Mouse (Mus musculus) MEL (cell line): ENCODE measurements around the gene Krt42. TPM values are rescaled to one million over a fixed set of nuclear protein-coding genes. Genes with fewer than 3 reads are reported as not detected.

ENCODE experiments used
- DNase-seq: peaks from one replicate; pipeline ENCODE4 v3.0.0; 2011; ENCODE audit warnings: low read depth, low spot score
- H3K27ac ChIP-seq: 2 replicates; pipeline ENCODE4 v1.5.1; 2012; ENCODE audit warnings: low read depth, mild to moderate bottlenecking, control low read depth, low read length, moderate library complexity; ENCODE audit not compliant: control insufficient read depth
- H3K27me3 ChIP-seq, 2 experiments: fragments of 150-350 bp in 1 of 2; sonication (generic) in 1 of 2; 2 replicates each; pipeline ENCODE4 v1.6.1; 2012; ENCODE audit warnings: low read length in 2 of 2, mild to moderate bottlenecking in 2 of 2, improper control_type of control experiment in 1 of 2, moderate library complexity in 1 of 2; ENCODE audit not compliant: insufficient read depth in 2 of 2, control insufficient read depth in 1 of 2
- H3K36me3 ChIP-seq, 2 experiments: 2 replicates each; pipeline ENCODE4 v1.6.1; 2012 to 2014; ENCODE audit warnings: low read length in 2 of 2, improper control_type of control experiment in 1 of 2, inconsistent platforms in 1 of 2, mild to moderate bottlenecking in 1 of 2; ENCODE audit not compliant: insufficient read depth in 2 of 2, control insufficient read depth in 1 of 2
- H3K4me1 ChIP-seq, 2 experiments: fragments of 150-350 bp in 1 of 2; sonication (generic) in 1 of 2; 2 replicates each; pipeline ENCODE4 v1.6.1; 2012; ENCODE audit warnings: low read length in 2 of 2, improper control_type of control experiment in 1 of 2, mild to moderate bottlenecking in 1 of 2; ENCODE audit not compliant: insufficient read depth in 2 of 2, control insufficient read depth in 1 of 2
- H3K4me3 ChIP-seq, 2 experiments: fragments of 150-350 bp in 1 of 2; sonication (generic) in 1 of 2; 2 replicates each; pipeline ENCODE4 v1.5.1; 2012; ENCODE audit warnings: low read depth in 2 of 2, low read length in 2 of 2, mild to moderate bottlenecking in 2 of 2, moderate library complexity in 2 of 2, control low read depth in 1 of 2, improper control_type of control experiment in 1 of 2; ENCODE audit not compliant: control insufficient read depth in 1 of 2, insufficient read depth in 1 of 2
- H3K79me2 ChIP-seq: 2 replicates; pipeline ENCODE4 v1.6.1; 2012; ENCODE audit warnings: mild to moderate bottlenecking, low read length, moderate library complexity; ENCODE audit not compliant: control insufficient read depth, poor library complexity, insufficient read depth
- H3K9ac ChIP-seq: 2 replicates; pipeline ENCODE4 v1.6.1; 2012; ENCODE audit warnings: low read depth, mild to moderate bottlenecking, control low read depth, low read length, moderate library complexity; ENCODE audit not compliant: control insufficient read depth, poor library complexity, severe bottlenecking
- H3K9me3 ChIP-seq: fragments of 150-350 bp; sonication (generic); replicated peaks from 2 replicates; pipeline ENCODE4 v1.6.1; 2012; ENCODE audit warnings: mild to moderate bottlenecking, low read length, improper control_type of control experiment, moderate library complexity; ENCODE audit not compliant: insufficient read depth
- BHLHE40 ChIP-seq: IDR thresholded peaks from 2 replicates; pipeline ENCODE4 v1.6.1; 2012; ENCODE audit warnings: low read depth, mild to moderate bottlenecking, inconsistent platforms, low read length, improper control_type of control experiment, borderline replicate concordance
- CHD1 ChIP-seq: IDR thresholded peaks from 2 replicates; pipeline ENCODE4 v1.6.1; 2012; ENCODE audit warnings: low read depth, mild to moderate bottlenecking, inconsistent platforms, low read length, improper control_type of control experiment
- CHD2 ChIP-seq: IDR thresholded peaks from 2 replicates; pipeline ENCODE4 v1.6.1; 2011; ENCODE audit warnings: low read length, improper control_type of control experiment
- CTCF ChIP-seq, 3 experiments: IDR thresholded peaks in 2 of 3; conservative IDR thresholded peaks in 1 of 3; 2 replicates each; pipeline ENCODE4 v1.5.1; 2011 to 2012; ENCODE audit warnings: low read length in 3 of 3, low read depth in 2 of 3, mild to moderate bottlenecking in 2 of 3, improper control_type of control experiment in 1 of 3, inconsistent platforms in 1 of 3, mixed read lengths in 1 of 3, moderate library complexity in 1 of 3; ENCODE audit not compliant: control insufficient read depth in 1 of 3, insufficient read depth in 1 of 3, poor library complexity in 1 of 3, severe bottlenecking in 1 of 3
- E2F4 ChIP-seq: IDR thresholded peaks from 2 replicates; pipeline ENCODE4 v1.6.1; 2011; ENCODE audit warnings: low read depth, low read length, improper control_type of control experiment, borderline replicate concordance
- EP300 ChIP-seq, 2 experiments: IDR thresholded peaks; 2 replicates each; pipeline ENCODE4 v1.6.1; 2011; ENCODE audit warnings: improper control_type of control experiment in 2 of 2, low read length in 2 of 2, low read depth in 1 of 2, mild to moderate bottlenecking in 1 of 2
- GABPA ChIP-seq: IDR thresholded peaks from 2 replicates; pipeline ENCODE4 v1.6.1; 2012; ENCODE audit warnings: low read depth, mild to moderate bottlenecking, inconsistent platforms, low read length, improper control_type of control experiment, moderate library complexity
- GATA1 ChIP-seq: IDR thresholded peaks from 2 replicates; pipeline ENCODE4 v1.6.1; 2011; ENCODE audit warnings: low read depth, low read length, improper control_type of control experiment
- HCFC1 ChIP-seq: IDR thresholded peaks from 2 replicates; pipeline ENCODE4 v1.6.1; 2012; ENCODE audit warnings: low read depth, mild to moderate bottlenecking, inconsistent platforms, low read length, improper control_type of control experiment, moderate library complexity
- KAT2A ChIP-seq: conservative IDR thresholded peaks from 2 replicates; pipeline ENCODE4 v1.6.1; 2012; ENCODE audit warnings: low read depth, low read length, improper control_type of control experiment, inconsistent platforms
- MYC ChIP-seq: IDR thresholded peaks from 2 replicates; pipeline ENCODE4 v1.6.1; 2011; ENCODE audit warnings: low read depth, mild to moderate bottlenecking, low read length, improper control_type of control experiment, moderate library complexity
- POLR2AphosphoS5 ChIP-seq: IDR thresholded peaks from 2 replicates; pipeline ENCODE4 v1.6.1; 2012; ENCODE audit warnings: low read depth, borderline replicate concordance, mild to moderate bottlenecking, inconsistent platforms, low read length, moderate library complexity, mixed read lengths
- RAD21 ChIP-seq: IDR thresholded peaks from 2 replicates; pipeline ENCODE4 v1.6.1; 2011; ENCODE audit warnings: mild to moderate bottlenecking, low read depth, low read length, improper control_type of control experiment
- SIN3A ChIP-seq: IDR thresholded peaks from 2 replicates; pipeline ENCODE4 v1.6.1; 2012; ENCODE audit warnings: low read length, improper control_type of control experiment, inconsistent platforms
- SMC3 ChIP-seq: IDR thresholded peaks from 2 replicates; pipeline ENCODE4 v1.6.1; 2011; ENCODE audit warnings: low read depth, low read length, improper control_type of control experiment
- UBTF ChIP-seq: IDR thresholded peaks from 2 replicates; pipeline ENCODE4 v1.6.1; 2012; ENCODE audit warnings: low read depth, mild to moderate bottlenecking, inconsistent platforms, low read length, improper control_type of control experiment, moderate library complexity, borderline replicate concordance; ENCODE audit not compliant: insufficient read depth
- USF1 ChIP-seq: IDR thresholded peaks from 2 replicates; pipeline ENCODE4 v1.6.1; 2014; ENCODE audit warnings: low read depth, mild to moderate bottlenecking, inconsistent platforms, low read length, improper control_type of control experiment, moderate library complexity
- USF2 ChIP-seq, 2 experiments: IDR thresholded peaks; 2 replicates each; pipeline ENCODE4 v1.6.1; 2011 to 2012; ENCODE audit warnings: improper control_type of control experiment in 2 of 2, low read length in 2 of 2, borderline replicate concordance in 1 of 2, inconsistent platforms in 1 of 2, low read depth in 1 of 2, mild to moderate bottlenecking in 1 of 2; ENCODE audit not compliant: insufficient read depth in 1 of 2
- ZC3H11A ChIP-seq: IDR thresholded peaks from 2 replicates; pipeline ENCODE4 v1.6.1; 2012; ENCODE audit warnings: low read depth, mild to moderate bottlenecking, inconsistent platforms, low read length, improper control_type of control experiment
- ZNF384 ChIP-seq: IDR thresholded peaks from 2 replicates; pipeline ENCODE4 v1.6.1; 2012; ENCODE audit warnings: low read depth, mild to moderate bottlenecking, inconsistent platforms, low read length, improper control_type of control experiment
- polyA plus RNA-seq, 2 experiments: library from polyadenylated mRNA; stranded (reverse) in 1 of 2; unstranded in 1 of 2; fragments of >175 nt in 1 of 2; fragments of >200 nt in 1 of 2; gene quantifications; 2 replicates each; pipeline versions ENCODE4 v1.2.1 to v1.2.4; 2012; ENCODE audit warnings: low replicate concordance in 2 of 2, low read depth in 1 of 2; ENCODE audit not compliant: insufficient read length in 2 of 2, insufficient read depth in 1 of 2, missing spikeins in 1 of 2
- total RNA-seq: library from RNA; depleted of rRNA; stranded (reverse); fragments of 300-350 nt; gene quantifications from 2 replicates; pipeline ENCODE4 v1.2.3, GENCODE M21; 2012

Gene Krt42
- total and polyA plus RNA-seq, 3 experiments: not detected

DNA sequence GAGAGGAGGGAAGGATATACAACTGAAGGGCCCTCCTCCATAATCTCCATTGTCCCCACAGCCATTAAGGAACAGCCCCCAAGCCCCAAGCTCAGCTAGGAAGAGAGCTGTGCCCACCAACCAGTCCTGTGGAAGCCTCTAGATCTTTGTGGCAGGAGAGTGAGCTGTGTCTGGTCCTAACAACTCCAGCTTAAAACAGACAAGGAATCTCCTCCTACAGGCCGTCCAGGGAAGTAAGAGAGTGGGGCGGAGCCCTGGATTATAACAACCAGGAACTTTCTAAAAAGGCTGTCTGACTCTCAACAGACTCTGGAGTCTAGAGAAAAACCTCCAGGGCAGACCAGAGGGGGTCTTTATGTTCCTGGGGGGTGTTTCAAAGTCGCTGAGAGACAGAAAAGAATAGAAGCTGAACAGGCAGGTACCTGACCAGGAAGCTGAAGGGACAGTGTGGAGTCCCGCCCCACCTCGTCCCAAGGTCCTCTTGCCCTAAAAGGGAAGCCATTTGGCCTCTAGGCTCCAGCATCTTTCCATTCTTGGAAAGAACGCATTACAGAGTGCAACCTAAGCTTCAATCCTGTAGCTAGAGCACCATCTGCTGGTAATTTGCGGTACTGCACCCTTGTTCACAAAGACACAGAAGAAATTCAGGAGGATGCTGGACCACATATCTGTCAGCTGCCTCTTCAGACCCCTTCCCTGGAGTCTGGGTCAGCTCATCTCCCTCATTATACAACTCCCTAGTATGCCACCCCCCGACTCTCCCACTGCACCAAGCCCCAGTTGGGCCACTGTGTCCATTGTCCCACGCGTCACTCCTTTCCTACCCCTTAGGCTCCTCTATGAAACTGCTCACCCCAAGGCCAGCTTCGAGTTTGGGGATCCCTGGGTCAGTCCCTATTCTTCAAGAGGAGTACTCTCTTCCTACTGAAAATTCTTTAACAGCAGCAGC lies 12.2 kb upstream of the Krt42 start:
- no peak overlapping the region for H3K27ac ChIP-seq
- no peaks in the 10 kb centered on the region for H3K36me3 ChIP-seq
- no peaks in the 10 kb centered on the region for H3K4me1 ChIP-seq
- H3K27me3 ChIP-seq: no peaks in the 10 kb centered on the region; a peak in 1 of 4 replicates
- H3K4me3 ChIP-seq: no peak overlapping the region
- H3K79me2 ChIP-seq: no peaks in the 10 kb centered on the region
- H3K9ac ChIP-seq: no peak overlapping the region
- TF ChIP-seq CTCF (IDR thresholded peaks at IDR 0.05 in 2 of 3, conservative IDR thresholded peaks at IDR 0.05 in 1 of 3; ENCODE audit: control insufficient read depth in 1 of 3, insufficient read depth in 1 of 3, low read depth in 2 of 3, low read length in 3 of 3, poor library complexity in 1 of 3, severe bottlenecking in 1 of 3) (peak; percentile 74 to 96 (median 95)), CHD1 (no peak), POLR2AphosphoS5 (no peak), SIN3A (no peak), KAT2A (no peak), USF2 (IDR thresholded peaks at IDR 0.05; ENCODE audit: borderline replicate concordance in 1 of 2, insufficient read depth in 1 of 2, low read depth in 1 of 2, low read length in 2 of 2) (no peak), MYC (no peak), RAD21 (peak; percentile 95), BHLHE40 (no peak), CHD2 (no peak), HCFC1 (no peak), SMC3 (peak; percentile 88), EP300 (IDR thresholded peaks at IDR 0.05; ENCODE audit: low read depth in 1 of 2, low read length in 2 of 2) (no peak), ZNF384 (peak; percentile 21; the same call in 1 of the 2 replicates), UBTF (no peak), GATA1 (no peak), USF1 (no peak), E2F4 (no peak), ZC3H11A (peak; percentile 83), GABPA (no peak)
- TF ChIP-seq, all 39 proteins: peak for 5
- no peaks in the 10 kb centered on the region for H3K9me3 ChIP-seq
- peak; percentile 85 for DNase-seq
